12 mouse cellular contexts compared by ENCODE assay signal in genomic region chr3:89858888-89859287, GRCm38 (mm10). TPM values are rescaled to one million over a fixed set of nuclear protein-coding genes. Genes with fewer than 3 reads are reported as not detected.
A peak's percentile ranks its signal among the peaks of the same experiment; 100 is the strongest.
DNase-seq lines count a peak whose midpoint lies in the region; ATAC-seq lines count a peak whose summit lies in the region.
"Had no signal": no experiment of that assay in that cellular context is flagged by ENCODE, and none has a peak within 500 bp of the region (broad histone marks: within the 10 kb centered on the region; RNA-seq: fewer than 3 reads in every experiment).

No protein-coding gene starts in this region.

- H3K9me3 ChIP-seq in midbrain, embryonic 16.5 days (replicated peaks; ENCODE audit: control insufficient read depth, low read length, poor library complexity, severe bottlenecking): no peaks in the 10 kb centered on the region
- no peaks in the 10 kb centered on the region; the same call in 1 of the 2 replicates for H3K9me3 ChIP-seq in midbrain, embryonic 11.5 days (ENCODE audit: control insufficient read depth, low read length)
- H3K9me3 ChIP-seq: midbrain, embryonic 12.5 days had no signal

- 65% methylated on average over 8 of the region's 8 CpGs for whole genome bisulfite sequencing in midbrain, embryonic 16.5 days
- WGBS in midbrain, embryonic 11.5 days: 86% methylated on average over 8 of the region's 8 CpGs

- peaks cover 3% of the 10 kb centered on the region; the same call in 1 of the 2 replicates for H3K4me1 ChIP-seq in midbrain, embryonic 16.5 days (ENCODE audit: control insufficient read depth, insufficient read depth, low read length)
- H3K4me1 ChIP-seq in midbrain, embryonic 11.5 days (ENCODE audit: control insufficient read depth, insufficient read depth, low read length): peaks cover 5% of the 10 kb centered on the region

- H3K9ac ChIP-seq in midbrain, embryonic 16.5 days (ENCODE audit: low read depth, low read length): no peak overlapping the region
- no peak overlapping the region for H3K9ac ChIP-seq in midbrain, embryonic 11.5 days (ENCODE audit: low read length)
- H3K9ac ChIP-seq: midbrain, embryonic 12.5 days had no signal

- DNase-seq in midbrain, embryonic 11.5 days (ENCODE audit: low spot score, missing footprints): no peak
- DNase-seq in frontal cortex, postnatal 36 days (ENCODE audit: low spot score in 2 of 2): peak; percentile 74 to 80
- DNase-seq in layer of hippocampus, postnatal 36 days: peak; percentile 69 to 76
- peak; percentile 47 for DNase-seq in right cerebral cortex, postnatal 14 days
- no peak for DNase-seq in embryo, embryonic 9.5 days (ENCODE audit: extremely low spot score)
- no peak for DNase-seq in urinary bladder, adult 2 months (ENCODE audit: low spot score)
- DNase-seq in kidney, postnatal 25 days: no peak
- DNase-seq: heart, adult 11 months; kidney, postnatal 4 days; lung, adult 2 months had no signal

- no peaks in the 10 kb centered on the region for H3K27me3 ChIP-seq in midbrain, embryonic 16.5 days (ENCODE audit: control insufficient read depth, insufficient read depth, low read depth, low read length)
- no peaks in the 10 kb centered on the region for H3K27me3 ChIP-seq in midbrain, embryonic 11.5 days (ENCODE audit: control insufficient read depth, insufficient read depth, low read length)

- no peak overlapping the region for H3K4me2 ChIP-seq in midbrain, embryonic 16.5 days (ENCODE audit: low read length)
- H3K4me2 ChIP-seq in midbrain, embryonic 11.5 days: no peak overlapping the region
- H3K4me2 ChIP-seq: midbrain, embryonic 12.5 days had no signal

- H3K27ac ChIP-seq in midbrain, embryonic 16.5 days (ENCODE audit: low read length): no peak overlapping the region
- no peak overlapping the region for H3K27ac ChIP-seq in midbrain, embryonic 11.5 days (ENCODE audit: low read depth, low read length)
- H3K27ac ChIP-seq: midbrain, embryonic 12.5 days had no signal

- no peak overlapping the region for H3K4me3 ChIP-seq in midbrain, embryonic 16.5 days (ENCODE audit: low read depth, low read length)
- no peak overlapping the region for H3K4me3 ChIP-seq in midbrain, embryonic 11.5 days (ENCODE audit: low read depth, low read length)
- H3K4me3 ChIP-seq: midbrain, embryonic 12.5 days had no signal

- ATAC-seq in midbrain, embryonic 16.5 days: peak; percentile 45; the same call in 1 of the 2 replicates
- ATAC-seq in midbrain, embryonic 11.5 days (ENCODE audit: low FRiP score): no peak

- H3K36me3 ChIP-seq in midbrain, embryonic 16.5 days (ENCODE audit: control insufficient read depth, insufficient read depth, low read length): no peaks in the 10 kb centered on the region
- H3K36me3 ChIP-seq in midbrain, embryonic 11.5 days (ENCODE audit: control insufficient read depth, insufficient read depth, low read length): no peaks in the 10 kb centered on the region
- H3K36me3 ChIP-seq: midbrain, embryonic 12.5 days had no signal

RNA-seq across cellular contexts. Expression of gene She, which starts 27.7 kb away (rescaled TPM):
- 1.3 and 1.4 TPM in 2 replicates for polyA plus RNA-seq in midbrain, embryonic 16.5 days (2015; fragmentation: Nextera tagmentation; extraction: Ambion mirVana)
- polyA plus RNA-seq in midbrain, embryonic 11.5 days (2014; fragmentation: Nextera tagmentation; extraction: Ambion mirVana): 2.0 and 2.3 TPM in 2 replicates
- total RNA-seq in layer of hippocampus, postnatal 36 days (2021): 1 to 10 TPM; 2.4 to 2.9 TPM
- polyA plus RNA-seq in urinary bladder, adult 2 months (2012; rRNA removed): 3.4 and 5.3 TPM in 2 replicates

RNA-seq across cellular contexts. Expression of gene Il6ra, which starts 54.1 kb away (rescaled TPM):
- 0.75 and 0.78 TPM in 2 replicates for polyA plus RNA-seq in midbrain, embryonic 16.5 days (2015; fragmentation: Nextera tagmentation; extraction: Ambion mirVana)
- 0.36 and 0.45 TPM in 2 replicates for polyA plus RNA-seq in midbrain, embryonic 11.5 days (2014; fragmentation: Nextera tagmentation; extraction: Ambion mirVana)
- total RNA-seq in layer of hippocampus, postnatal 36 days (2021): 1 to 10 TPM; 6.3 to 7.7 TPM
- polyA plus RNA-seq in urinary bladder, adult 2 months (2012; rRNA removed): 5.3 and 7.9 TPM in 2 replicates

Comparison
In these comparisons a context has a peak if more than half of its experiments do, and no peak if none do; other contexts are left out.
1. DNase-seq: peak in frontal cortex, postnatal 36 days (2 of 2), layer of hippocampus, postnatal 36 days (2 of 2) and right cerebral cortex, postnatal 14 days (single experiment); none in midbrain, embryonic 11.5 days (single experiment), embryo, embryonic 9.5 days (single experiment), urinary bladder, adult 2 months (single experiment) and kidney, postnatal 25 days (0 of 2).